Mouse (Mus musculus) thymus, postnatal 25 days (tissue): ENCODE data around the gene Asic4.

Experiments used
- DNase-seq: peaks from one replicate; pipeline ENCODE4 v3.0.0; 2022

Gene Asic4

GRCm38 (mm10) chr1:75505159-75505955 is 55.1 kb downstream of the Asic4 start:
- DNase-seq = peak; percentile 60

- peak; percentile 38 for DNase-seq
These were observed 56.0 kb downstream of the Asic4 start, which contains the start of gene Obsl1 for GRCm38 (mm10) chr1:75505956-75506831. Gene Obsl1 (minus strand): TSS chr1:75506452.

DNA sequence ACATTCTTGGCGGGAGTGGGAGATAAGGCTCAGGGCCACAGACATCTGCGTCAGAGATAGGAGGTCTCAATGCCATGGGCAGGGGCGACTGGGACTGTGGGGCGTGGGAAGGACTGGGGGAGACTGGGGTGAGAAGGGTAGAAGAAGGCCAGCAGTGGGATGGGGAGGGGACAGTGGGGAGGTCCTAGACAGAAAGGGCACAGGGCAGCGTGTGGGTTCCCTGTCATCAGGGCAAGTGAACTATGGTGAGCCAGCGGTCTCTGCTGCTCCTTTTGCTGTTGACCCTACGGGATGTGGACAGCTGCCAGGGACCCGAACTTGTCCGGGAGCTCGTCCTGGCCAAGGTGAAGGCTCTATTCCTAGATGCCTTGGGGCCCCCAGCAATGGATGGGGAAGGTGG is 56.8 kb downstream of the Asic4 start, which contains the start of gene Inha:
Inha (plus strand) TSS at position 72 of the 400 bp plus-strand sequence.
- no peak for DNase-seq

DNA sequence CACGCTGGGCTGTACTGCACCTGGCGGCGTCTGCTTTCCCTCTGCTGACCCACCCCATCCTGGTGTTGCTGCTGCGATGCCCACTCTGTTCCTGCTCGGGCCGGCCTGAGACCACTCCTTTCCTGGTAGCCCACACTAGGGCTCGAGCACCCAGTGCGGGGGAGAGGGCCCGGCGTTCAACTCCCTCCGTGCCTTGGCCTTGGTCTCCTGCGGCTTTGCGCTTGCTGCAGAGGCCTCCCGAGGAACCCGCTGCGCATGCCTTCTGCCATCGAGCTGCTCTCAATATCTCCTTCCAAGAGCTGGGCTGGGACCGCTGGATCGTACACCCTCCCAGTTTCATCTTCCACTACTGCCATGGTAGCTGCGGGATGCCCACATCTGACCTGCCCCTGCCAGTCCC is 59.4 kb downstream of the Asic4 start:
- no peak for DNase-seq

- DNase-seq = no peak
These were observed 59.9 kb downstream of the Asic4 start for GRCm38 (mm10) chr1:75510154-75510553.

GRCm38 (mm10) chr1:75511437-75512210 is 61.4 kb downstream of the Asic4 start:
- DNase-seq = no peak

- DNase-seq = no peak
These were observed 62.3 kb downstream of the Asic4 start for GRCm38 (mm10) chr1:75512550-75512949.

DNA sequence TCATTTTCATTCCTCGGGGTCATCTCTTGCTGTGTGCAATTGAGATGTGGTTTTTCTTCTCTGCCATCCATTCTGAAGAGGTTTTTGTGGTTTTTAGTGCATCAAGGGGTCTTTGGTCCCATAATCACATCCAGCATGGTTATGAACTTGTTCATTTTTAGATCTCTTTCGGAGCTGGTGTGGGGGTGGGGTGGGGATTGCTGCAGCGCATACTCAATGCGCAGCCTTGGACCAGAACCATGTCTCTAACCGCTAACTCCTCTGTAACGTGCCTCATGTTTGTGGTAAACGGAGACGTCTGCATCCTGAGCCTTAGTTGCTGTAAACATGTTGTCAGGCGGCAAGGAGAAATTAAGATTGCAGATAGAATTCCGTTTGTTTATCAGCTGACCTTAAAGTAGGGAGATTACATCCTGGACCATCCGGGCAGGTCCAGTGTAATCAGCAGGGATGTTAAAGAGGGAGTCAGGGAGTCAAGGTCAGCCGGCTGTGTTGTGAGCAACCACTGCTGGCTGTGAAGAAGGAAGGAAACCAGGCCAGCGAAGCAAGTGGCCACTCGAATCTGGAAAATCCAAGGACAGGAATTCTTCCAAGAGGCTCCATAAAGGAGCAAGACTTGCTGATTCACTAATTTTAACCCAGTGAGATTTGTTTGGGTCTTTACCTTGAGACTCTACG is 66.6 kb downstream of the Asic4 start:
- DNase-seq = no peak

DNA sequence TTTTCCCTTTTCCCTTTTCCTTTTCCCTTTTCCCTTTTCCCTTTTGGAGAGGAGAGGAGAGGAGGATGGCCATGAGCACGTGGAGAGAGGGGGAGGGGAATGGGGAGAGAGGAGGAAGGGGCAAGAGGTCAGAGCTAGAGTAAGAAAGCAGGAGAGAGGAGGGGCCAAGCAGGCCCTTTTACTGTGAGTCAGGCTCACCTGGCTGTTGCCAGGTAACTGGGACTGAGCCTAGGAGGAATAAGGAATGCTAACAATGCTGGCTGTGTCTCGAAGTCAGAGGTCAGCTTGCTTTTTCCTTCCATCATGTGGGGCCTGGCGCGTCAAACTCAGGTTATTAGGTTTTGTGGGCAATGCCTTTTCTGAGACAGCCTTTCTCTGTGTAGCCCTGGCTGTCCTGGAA is 67.7 kb downstream of the Asic4 start:
- DNase-seq = no peak

- DNase-seq = no peak
These were observed 68.2 kb downstream of the Asic4 start for GRCm38 (mm10) chr1:75518427-75518826.

DNA sequence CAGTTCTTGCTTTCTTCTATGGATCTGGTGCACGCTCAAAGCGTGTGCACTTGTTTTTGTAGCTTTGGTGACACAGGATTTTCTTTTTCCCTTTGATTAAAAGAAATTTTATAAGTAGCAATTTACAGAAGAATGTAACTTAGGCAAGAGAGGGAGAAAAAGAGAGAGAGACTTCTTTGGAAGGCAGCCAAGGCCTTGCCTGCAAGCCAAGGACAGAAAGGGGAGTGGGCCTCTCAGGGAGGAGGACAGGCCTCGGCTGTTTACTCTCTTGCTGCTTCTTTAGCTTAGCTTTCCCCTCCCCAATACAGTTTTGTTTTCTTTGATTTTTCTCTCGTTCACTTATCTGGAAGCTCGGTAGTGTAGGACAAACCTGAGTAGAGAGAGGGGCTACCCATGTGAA is 69.3 kb downstream of the Asic4 start:
- DNase-seq = no peak

- DNase-seq = peak; percentile 90
These were observed 71.2 kb downstream of the Asic4 start, which contains the start of gene Stk11ip for GRCm38 (mm10) chr1:75521321-75522031. Gene Stk11ip (plus strand): TSS chr1:75521529.
